Mouse (Mus musculus) left cerebral cortex, adult 11 months (tissue): ENCODE measurements around the gene Gpr142.

Experiments used
- DNase-seq: peaks from one replicate; pipeline ENCODE4 v3.0.0; 2022; ENCODE audit warnings: low spot score

The Gpr142 gene

GRCm38 (mm10) chr11:114844464-114845220 is 45.9 kb downstream of the Gpr142 start:
- no peak for DNase-seq

GRCm38 (mm10) chr11:114846336-114846735 is 47.6 kb downstream of the Gpr142 start:
- DNase-seq: no peak

- no peak for DNase-seq
Observed at GRCm38 (mm10) chr11:114847008-114847407, 48.3 kb downstream of the Gpr142 start.

- no peak for DNase-seq
Observed at GRCm38 (mm10) chr11:114849572-114849971, 50.8 kb downstream of the Gpr142 start.

- DNase-seq: no peak
Observed at GRCm38 (mm10) chr11:114850066-114850451, 51.3 kb downstream of the Gpr142 start.

- no peak for DNase-seq
Observed at GRCm38 (mm10) chr11:114850452-114851268, 51.9 kb downstream of the Gpr142 start, which contains the start of gene Gprc5c. Gene Gprc5c, plus strand, starts transcription at chr11:114851152.

- DNase-seq: no peak
Observed at GRCm38 (mm10) chr11:114851269-114851607, 52.5 kb downstream of the Gpr142 start.

- no peak for DNase-seq
Observed at GRCm38 (mm10) chr11:114851608-114852310, 53.0 kb downstream of the Gpr142 start.

GRCm38 (mm10) chr11:114852311-114853173 is 53.8 kb downstream of the Gpr142 start:
- no peak for DNase-seq

GRCm38 (mm10) chr11:114853174-114853838 is 54.6 kb downstream of the Gpr142 start:
- DNase-seq: no peak

GRCm38 (mm10) chr11:114854581-114854980 is 55.9 kb downstream of the Gpr142 start:
- no peak for DNase-seq

GRCm38 (mm10) chr11:114856125-114856524 is 57.4 kb downstream of the Gpr142 start:
- DNase-seq: no peak
